8 mouse cellular contexts compared by ENCODE assay signal in genomic region chr2:120539333-120539732, GRCm38 (mm10). TPM values are rescaled to one million over a fixed set of nuclear protein-coding genes. Genes with fewer than 3 reads are reported as not detected.
DNase-seq lines count a peak whose midpoint lies in the region; ATAC-seq lines count a peak whose summit lies in the region.

No protein-coding gene starts in this region.

- no peaks in the 10 kb centered on the region for H3K27me3 ChIP-seq in lung, embryonic 16.5 days (ENCODE audit: control insufficient read depth, insufficient read depth, low read depth, low read length)
- no peaks in the 10 kb centered on the region for H3K27me3 ChIP-seq in heart, embryonic 13.5 days (replicated peaks)
- no peaks in the 10 kb centered on the region for H3K27me3 ChIP-seq in neural tube, embryonic 14.5 days (ENCODE audit: control insufficient read depth, insufficient read depth, low read length)

- peak overlapping the region; percentile 88 for H3K27ac ChIP-seq in lung, embryonic 16.5 days (ENCODE audit: low read length)
- H3K27ac ChIP-seq in heart, embryonic 13.5 days (replicated peaks): peak overlapping the region; percentile 95
- peak overlapping the region; percentile 66 for H3K27ac ChIP-seq in neural tube, embryonic 14.5 days (ENCODE audit: low read depth, low read length)

- H3K4me2 ChIP-seq in lung, embryonic 16.5 days (ENCODE audit: low read depth, low read length): peak overlapping the region; percentile 49
- peak overlapping the region; percentile 68 for H3K4me2 ChIP-seq in heart, embryonic 13.5 days
- peak overlapping the region; percentile 29; the same call in 1 of the 2 replicates for H3K4me2 ChIP-seq in neural tube, embryonic 14.5 days (ENCODE audit: low read depth, low read length)

- peak; percentile 18; the same call in 1 of the 2 replicates for ATAC-seq in lung, embryonic 16.5 days (ENCODE audit: low read depth)
- no peak for ATAC-seq in heart, embryonic 13.5 days (ENCODE audit: extremely low read depth, insufficient number of reproducible peaks, low FRiP score, low TSS enrichment)
- peak; percentile 68; the same call in 1 of the 2 replicates for ATAC-seq in neural tube, embryonic 14.5 days (ENCODE audit: low read depth)

- H3K36me3 ChIP-seq in lung, embryonic 16.5 days (ENCODE audit: control insufficient read depth, insufficient read depth, low read length): peaks cover 9% of the 10 kb centered on the region
- peaks cover 30% of the 10 kb centered on the region for H3K36me3 ChIP-seq in heart, embryonic 13.5 days
- H3K36me3 ChIP-seq in neural tube, embryonic 14.5 days (ENCODE audit: control insufficient read depth, insufficient read depth, low read length): peaks cover 10% of the 10 kb centered on the region

- H3K4me1 ChIP-seq in lung, embryonic 16.5 days (replicated peaks; ENCODE audit: control insufficient read depth, insufficient read depth, low read length): peaks cover 14% of the 10 kb centered on the region
- H3K4me1 ChIP-seq in heart, embryonic 13.5 days: peaks cover 22% of the 10 kb centered on the region
- no peaks in the 10 kb centered on the region for H3K4me1 ChIP-seq in neural tube, embryonic 14.5 days (ENCODE audit: control insufficient read depth, insufficient read depth, low read length)

- peak; percentile 21 to 25 for DNase-seq in cerebellum, postnatal 10 days
- DNase-seq in cerebellum, postnatal 36 days: no peak
- DNase-seq in lung, adult 18-20 months: no peak
- no peak for DNase-seq in urinary bladder, adult 2 months (ENCODE audit: low spot score)
- no peak for DNase-seq in urinary bladder, adult 18-20 months (ENCODE audit: low spot score in 2 of 2)

- WGBS in lung, embryonic 16.5 days: 44% methylated on average over 3 of the region's 3 CpGs
- 43% methylated on average over 3 of the region's 3 CpGs for WGBS in heart, embryonic 13.5 days
- WGBS in neural tube, embryonic 14.5 days: 18% methylated on average over 3 of the region's 3 CpGs

- no peak overlapping the region for H3K9ac ChIP-seq in lung, embryonic 16.5 days (ENCODE audit: low read length)
- peak overlapping the region; percentile 72 for H3K9ac ChIP-seq in heart, embryonic 13.5 days
- no peak overlapping the region for H3K9ac ChIP-seq in neural tube, embryonic 14.5 days (replicated peaks; ENCODE audit: low read depth, low read length)

- H3K4me3 ChIP-seq in lung, embryonic 16.5 days (ENCODE audit: low read length): peak overlapping the region; percentile 30
- peak overlapping the region; percentile 48 for H3K4me3 ChIP-seq in heart, embryonic 13.5 days
- 0 out of 2 replicates have a peak overlapping the region, but pooled peaks have one; percentile 7 for H3K4me3 ChIP-seq in neural tube, embryonic 14.5 days (ENCODE audit: low read depth, low read length)

- H3K9me3 ChIP-seq in lung, embryonic 16.5 days (ENCODE audit: control insufficient read depth, low read length): no peaks in the 10 kb centered on the region
- no peaks in the 10 kb centered on the region for H3K9me3 ChIP-seq in heart, embryonic 13.5 days
- H3K9me3 ChIP-seq in neural tube, embryonic 14.5 days (ENCODE audit: control insufficient read depth, low read length): no peaks in the 10 kb centered on the region

RNA-seq across cellular contexts. Expression of gene Zfp106, which starts 24.3 kb away (rescaled TPM):
- polyA plus RNA-seq in lung, embryonic 16.5 days (2015; fragmentation: Nextera tagmentation; extraction: Ambion mirVana): 37.4 and 45.1 TPM in 2 replicates
- polyA plus RNA-seq in heart, embryonic 13.5 days (2015; fragmentation: Nextera tagmentation; extraction: Ambion mirVana): 40.0 and 41.9 TPM in 2 replicates
- polyA plus RNA-seq in neural tube, embryonic 14.5 days (2014; fragmentation: Nextera tagmentation; extraction: Ambion mirVana): 44.2 and 54.5 TPM in 2 replicates
- polyA plus RNA-seq in urinary bladder, adult 2 months (2012; rRNA removed): 46.1 and 53.3 TPM in 2 replicates

RNA-seq across cellular contexts. Expression of gene Snap23, which starts 28.1 kb away (rescaled TPM):
- 57.2 and 59.6 TPM in 2 replicates for polyA plus RNA-seq in lung, embryonic 16.5 days (2015; fragmentation: Nextera tagmentation; extraction: Ambion mirVana)
- polyA plus RNA-seq in heart, embryonic 13.5 days (2015; fragmentation: Nextera tagmentation; extraction: Ambion mirVana): 46.4 and 48.0 TPM in 2 replicates
- 19.3 and 19.8 TPM in 2 replicates for polyA plus RNA-seq in neural tube, embryonic 14.5 days (2014; fragmentation: Nextera tagmentation; extraction: Ambion mirVana)
- 54.0 and 62.6 TPM in 2 replicates for polyA plus RNA-seq in urinary bladder, adult 2 months (2012; rRNA removed)

Comparison
In these comparisons a context has a peak if more than half of its experiments do, and no peak if none do; other contexts are left out.
1. DNase-seq: peak in cerebellum, postnatal 10 days (2 of 2); none in cerebellum, postnatal 36 days (0 of 2), lung, adult 18-20 months (0 of 2), urinary bladder, adult 2 months (single experiment) and urinary bladder, adult 18-20 months (0 of 2).
2. Peak in every context shown above with its lines, with median percentiles within 50 percentile points of each other: H3K27ac ChIP-seq, H3K4me2 ChIP-seq and H3K4me3 ChIP-seq.